Mouse (Mus musculus) spleen, adult 12 weeks (tissue): ENCODE data around the gene Tex45.

Experiments used
- DNase-seq: peaks from one replicate; pipeline ENCODE4 v3.0.0; 2022; ENCODE audit warnings: low spot score

Gene Tex45

GRCm38 (mm10) chr8:3485192-3485591 is 14.5 kb downstream of the Tex45 start:
- no peak for DNase-seq

DNA sequence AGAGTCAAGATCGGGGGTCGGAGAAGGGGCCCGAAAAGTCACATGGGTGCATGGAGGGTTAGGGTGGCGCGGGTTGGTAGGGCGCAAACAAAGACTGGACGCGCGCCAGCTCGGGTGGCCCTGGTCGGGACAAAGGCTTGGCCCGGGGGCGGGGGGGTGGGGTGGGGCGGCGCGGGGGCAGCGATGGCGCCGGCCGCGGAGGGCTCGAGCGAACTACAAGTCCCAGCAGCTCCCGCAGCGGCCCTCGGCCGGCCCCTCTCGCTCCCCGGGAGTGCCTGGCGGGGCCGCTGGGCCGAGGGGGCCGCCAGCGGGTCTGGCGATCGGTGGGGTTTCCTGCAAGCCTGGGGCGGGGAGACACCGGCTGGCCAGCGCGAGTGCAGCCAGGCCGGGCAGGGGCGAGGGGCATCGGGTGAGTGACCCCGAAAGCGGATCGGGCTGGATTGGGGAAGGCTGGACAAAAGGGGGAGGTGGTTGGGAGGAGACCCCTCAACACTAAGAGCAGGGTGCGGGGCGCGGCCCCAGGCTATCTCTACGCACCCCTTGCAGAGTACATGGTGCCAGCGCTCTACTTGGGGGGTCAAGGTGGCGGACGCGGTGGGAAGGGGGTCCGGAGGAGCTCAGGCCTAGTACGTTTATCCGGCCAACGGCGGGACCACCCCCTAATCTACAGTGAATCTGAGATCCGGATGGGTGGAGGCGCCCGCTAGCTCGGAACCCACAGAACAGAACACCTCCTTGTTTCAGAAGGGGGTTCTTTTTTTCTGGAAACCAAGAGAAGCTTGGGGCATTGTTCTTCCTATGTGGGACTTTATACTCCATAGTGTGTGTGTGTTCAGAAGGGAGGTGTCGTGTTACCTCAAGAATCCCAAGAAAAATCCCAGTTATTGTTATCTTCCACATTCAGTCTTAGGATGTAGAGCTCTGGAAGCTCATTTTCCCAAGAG is 22.5 kb downstream of the Tex45 start, which contains the start of gene Zfp358:
Gene Zfp358 (plus strand): TSS at position 238 of the 944 bp plus-strand sequence.
- peak; percentile 22 for DNase-seq

DNA sequence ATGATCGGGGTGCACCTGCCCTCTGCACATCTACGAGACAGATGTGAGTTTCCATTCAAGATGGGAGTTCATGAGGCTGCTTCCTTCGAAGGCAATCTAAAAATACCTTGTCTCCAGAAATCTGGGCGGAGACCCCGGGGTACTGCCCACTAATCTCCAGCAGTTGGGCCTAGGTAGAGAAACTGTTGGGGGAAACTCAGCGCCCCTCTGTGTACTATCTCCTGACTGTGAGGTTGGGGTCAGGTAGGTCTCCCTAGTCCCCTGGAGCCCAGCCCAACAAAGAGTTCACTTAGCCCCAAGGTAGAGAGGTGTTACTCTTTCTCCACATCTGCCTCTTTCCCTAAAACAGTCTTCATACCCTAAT is 23.2 kb downstream of the Tex45 start:
- DNase-seq: no peak

DNA sequence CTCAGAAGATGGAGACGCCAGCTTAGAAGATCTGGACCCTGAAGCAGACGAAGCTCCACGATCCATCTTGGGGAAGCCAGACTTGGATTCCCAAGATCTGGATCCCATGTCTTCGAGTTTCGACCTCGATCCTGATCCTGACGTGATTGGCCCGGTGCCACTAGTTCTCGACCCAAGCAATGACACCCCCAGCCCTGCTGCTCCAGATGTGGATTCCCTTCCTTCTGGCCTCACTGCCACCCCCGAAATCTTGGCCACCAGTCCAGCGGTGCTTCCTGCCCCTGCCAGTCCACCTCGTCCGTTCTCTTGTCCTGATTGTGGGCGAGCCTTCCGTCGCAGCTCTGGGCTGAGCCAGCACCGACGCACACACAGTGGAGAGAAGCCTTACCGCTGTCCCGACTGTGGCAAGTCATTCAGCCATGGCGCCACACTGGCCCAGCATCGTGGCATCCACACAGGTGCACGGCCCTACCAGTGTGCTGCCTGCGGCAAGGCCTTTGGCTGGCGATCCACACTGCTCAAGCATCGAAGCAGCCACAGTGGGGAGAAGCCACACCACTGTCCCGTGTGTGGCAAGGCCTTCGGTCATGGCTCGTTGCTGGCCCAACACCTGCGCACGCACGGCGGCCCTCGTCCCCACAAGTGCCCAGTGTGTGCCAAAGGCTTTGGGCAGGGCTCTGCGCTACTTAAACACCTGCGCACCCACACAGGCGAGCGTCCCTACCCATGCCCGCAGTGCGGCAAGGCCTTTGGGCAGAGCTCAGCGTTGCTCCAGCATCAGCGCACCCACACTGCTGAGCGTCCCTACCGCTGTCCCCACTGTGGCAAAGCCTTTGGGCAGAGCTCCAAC is 25.1 kb downstream of the Tex45 start:
- no peak for DNase-seq

DNA sequence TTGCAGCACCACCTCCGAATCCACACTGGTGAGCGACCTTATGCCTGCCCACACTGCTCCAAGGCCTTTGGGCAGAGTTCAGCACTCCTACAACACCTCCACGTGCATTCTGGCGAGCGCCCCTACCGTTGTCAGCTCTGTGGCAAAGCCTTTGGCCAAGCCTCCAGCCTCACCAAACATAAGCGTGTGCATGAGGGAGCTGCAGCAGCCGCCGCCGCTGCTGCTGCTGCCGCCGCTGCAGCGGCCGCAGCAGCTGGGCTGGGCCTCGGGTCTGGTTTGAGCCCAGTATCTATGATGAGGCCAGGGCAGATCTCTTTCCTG is 25.7 kb downstream of the Tex45 start:
- no peak for DNase-seq

DNA sequence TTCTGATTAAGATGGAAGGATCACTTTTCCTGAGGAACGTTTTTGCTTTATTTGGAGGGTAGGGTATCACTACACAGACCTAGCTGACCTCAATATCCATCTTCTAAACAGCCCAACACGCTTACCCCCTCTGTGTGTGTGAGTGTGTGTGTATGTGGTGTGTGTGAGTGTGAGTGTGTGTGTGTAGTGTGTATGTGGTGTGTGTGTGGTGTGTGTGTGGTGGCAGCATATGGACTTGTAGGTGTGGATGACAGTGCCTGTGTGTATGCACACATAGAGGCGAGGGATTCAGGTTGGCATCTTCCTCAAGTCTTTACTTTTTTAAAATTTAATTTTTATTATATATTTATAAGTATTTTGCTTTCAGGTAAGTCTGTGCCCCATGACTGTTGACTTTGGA is 27.9 kb downstream of the Tex45 start:
- no peak for DNase-seq

DNA sequence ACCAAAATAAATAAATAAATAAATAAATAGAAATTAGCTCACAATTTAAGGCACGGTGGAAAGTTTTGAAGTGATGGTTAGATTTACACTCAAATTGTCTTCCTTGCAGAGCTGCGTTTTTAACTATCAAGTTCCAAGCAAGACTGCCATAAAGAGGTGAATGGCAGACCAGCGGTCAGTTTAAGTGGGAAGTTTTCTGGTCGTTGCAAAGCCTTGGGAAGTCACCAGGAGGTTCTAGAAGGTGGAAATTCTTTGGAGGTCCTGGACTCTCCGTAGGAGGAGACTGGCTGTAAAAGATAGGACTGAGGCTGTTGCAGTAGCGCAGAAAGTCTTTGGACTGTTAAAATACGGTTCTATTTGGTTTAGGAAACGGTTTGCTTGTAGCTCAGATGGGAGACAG is 29.1 kb downstream of the Tex45 start:
- DNase-seq: no peak

GRCm38 (mm10) chr8:3500235-3501090 is 29.8 kb downstream of the Tex45 start, which contains the start of gene Mcoln1:
TSS of gene Mcoln1 (plus strand) at chr8:3500457.
- peak; percentile 97 for DNase-seq

- DNase-seq: no peak
Observed at GRCm38 (mm10) chr8:3502217-3502616, 31.6 kb downstream of the Tex45 start.

DNA sequence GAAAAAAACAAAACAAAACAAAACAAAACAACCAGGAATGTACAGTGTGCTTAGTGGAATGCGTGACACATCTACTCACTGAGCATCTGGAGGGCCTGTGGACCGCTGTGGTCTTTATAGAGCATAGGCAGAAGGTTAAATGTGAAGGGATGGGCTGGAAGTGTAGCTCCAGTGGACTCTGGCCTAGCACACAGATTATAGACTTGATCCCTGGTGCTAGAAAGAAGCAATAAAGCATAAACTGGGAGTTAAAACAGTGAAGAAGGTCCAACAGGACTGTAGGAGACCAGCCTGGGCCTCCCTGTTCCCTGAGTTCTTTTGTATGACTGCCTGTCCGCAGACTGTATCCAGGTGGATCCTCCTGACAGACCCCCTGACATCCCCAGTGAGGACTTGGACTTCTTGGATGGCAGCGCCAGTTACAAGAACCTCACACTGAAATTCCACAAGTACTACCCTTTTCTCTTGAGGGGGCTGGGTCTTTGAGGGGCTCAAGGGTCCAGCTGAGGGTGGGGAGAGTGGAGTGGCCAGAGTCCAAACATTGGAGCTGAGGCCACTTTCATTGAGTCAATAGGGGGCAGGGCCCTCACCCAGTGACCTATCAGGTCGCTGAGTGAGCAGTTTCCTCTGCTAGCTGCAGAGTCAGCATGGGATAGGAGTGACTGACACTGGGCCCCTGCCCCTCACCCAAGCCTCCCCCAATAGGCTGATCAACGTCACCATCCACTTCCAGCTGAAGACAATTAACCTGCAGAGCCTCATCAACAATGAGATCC is 37.5 kb downstream of the Tex45 start:
- DNase-seq: no peak

- DNase-seq: no peak
Observed at GRCm38 (mm10) chr8:3514681-3515247, 44.1 kb downstream of the Tex45 start.

- DNase-seq: peak; percentile 74
Observed at GRCm38 (mm10) chr8:3515260-3515671, 44.6 kb downstream of the Tex45 start, which contains the start of gene Pnpla6. TSS of gene Pnpla6 (plus strand) at chr8:3515384.

DNA sequence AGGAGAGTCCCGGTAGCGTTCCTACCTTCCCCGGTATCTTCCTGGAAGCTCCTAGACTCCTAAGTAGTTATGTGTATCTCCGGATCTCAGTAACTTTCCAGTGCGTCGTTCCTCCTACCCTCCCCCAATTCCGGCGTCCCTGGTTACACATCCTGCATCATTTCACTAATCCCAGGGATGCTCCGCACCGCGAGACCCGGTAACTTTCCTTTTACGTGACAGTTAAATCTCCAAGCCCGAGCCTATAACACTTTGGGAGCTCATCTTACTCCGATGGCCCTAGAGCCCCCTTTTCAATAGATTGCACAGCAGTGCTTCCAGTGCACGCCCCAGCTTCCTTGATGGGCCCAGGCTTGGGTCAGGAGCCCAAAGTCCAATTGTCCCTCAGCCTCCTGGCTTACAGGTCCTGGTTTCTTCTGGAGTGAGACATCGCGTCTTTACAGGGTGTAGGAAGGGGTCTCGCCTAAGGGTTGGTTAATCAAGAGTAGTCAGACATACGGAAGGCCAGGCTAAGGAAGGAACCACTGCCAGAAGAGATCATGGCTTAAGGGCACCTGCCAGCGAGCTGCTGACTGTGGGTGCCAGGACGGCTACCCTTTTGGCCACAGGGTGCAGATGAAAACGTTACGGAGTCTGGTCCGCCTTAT is 45.2 kb downstream of the Tex45 start:
- no peak for DNase-seq

GRCm38 (mm10) chr8:3516450-3517116 is 45.9 kb downstream of the Tex45 start:
- peak; percentile 91 for DNase-seq

- DNase-seq: no peak
Observed at GRCm38 (mm10) chr8:3517117-3517495, 46.4 kb downstream of the Tex45 start.

GRCm38 (mm10) chr8:3522007-3522697 is 51.5 kb downstream of the Tex45 start:
- peak; percentile 72 for DNase-seq

- no peak for DNase-seq
Observed at GRCm38 (mm10) chr8:3530816-3531215, 60.2 kb downstream of the Tex45 start.

- no peak for DNase-seq
Observed at GRCm38 (mm10) chr8:3531936-3532335, 61.3 kb downstream of the Tex45 start.
